Mouse (Mus musculus) C2C12 (cell line): Measurements from ENCODE around the gene Pym1. TPM values are rescaled to one million over a fixed set of nuclear protein-coding genes. Genes with fewer than 3 reads are reported as not detected.

Experiments
- H3K27me3 ChIP-seq: one replicate; pipeline ENCODE4 v1.6.1; 2011; ENCODE audit not compliant: control insufficient read depth, insufficient read depth, insufficient read length
- H3K36me3 ChIP-seq: one replicate; pipeline ENCODE4 v1.6.1; 2011; ENCODE audit not compliant: control insufficient read depth, insufficient read depth
- H3K4me3 ChIP-seq: one replicate; pipeline ENCODE4 v1.5.1; 2011; ENCODE audit warnings: mild to moderate bottlenecking, control low read depth; ENCODE audit not compliant: poor library complexity, insufficient read depth, severe bottlenecking
- H3K79me2 ChIP-seq: one replicate; pipeline ENCODE4 v1.6.1; 2011; ENCODE audit not compliant: control insufficient read depth, insufficient read depth
- H3K79me3 ChIP-seq: one replicate; pipeline ENCODE4 v1.6.1; 2011; ENCODE audit warnings: low read depth, control low read depth
- H3ac ChIP-seq: one replicate; pipeline ENCODE3; 2011; ENCODE audit warnings: low read depth; ENCODE audit not compliant: control insufficient read depth, insufficient read length
- CEBPB ChIP-seq: IDR thresholded peaks from one replicate; pipeline ENCODE4 v1.6.1; 2011; ENCODE audit warnings: low read depth, mild to moderate bottlenecking, control low read depth, moderate library complexity
- CTCF ChIP-seq: IDR thresholded peaks from one replicate; pipeline ENCODE4 v1.5.1; 2011; ENCODE audit not compliant: control insufficient read depth, insufficient read depth, insufficient read length
- FOSL1 ChIP-seq: IDR thresholded peaks from one replicate; pipeline ENCODE4 v1.8.0; 2011; ENCODE audit warnings: mild to moderate bottlenecking, low read length; ENCODE audit not compliant: poor library complexity, insufficient read depth, severe bottlenecking
- MAX ChIP-seq: IDR thresholded peaks from one replicate; pipeline ENCODE4 v1.6.1; 2011; ENCODE audit warnings: mild to moderate bottlenecking, control low read depth
- MYOD1 ChIP-seq: IDR thresholded peaks from one replicate; pipeline ENCODE4 v1.6.1; 2011; ENCODE audit warnings: low read depth; ENCODE audit not compliant: control insufficient read depth, insufficient read length
- MYOG ChIP-seq: IDR thresholded peaks from one replicate; pipeline ENCODE4 v1.6.1; 2011; ENCODE audit not compliant: control insufficient read depth, insufficient read length; ENCODE audit errors: extremely low read depth
- USF1 ChIP-seq: IDR thresholded peaks from one replicate; pipeline ENCODE4 v1.6.1; 2011; ENCODE audit warnings: low read depth, mild to moderate bottlenecking, control low read depth, moderate library complexity
- polyA plus RNA-seq: library from polyadenylated mRNA; unstranded; fragments of >200 nt; fragmentation: generic; extraction: Trizol; gene quantifications from one replicate; pipeline ENCODE4 v1.2.1, GENCODE M21; 2012; ENCODE audit warnings: missing spikeins

Pym1 gene
- polyA plus RNA-seq, 1 experiment, result 38.0 TPM

- Histone ChIP-seq H3K79me2 (peaks cover 56% of the 10 kb centered on the region), H3K36me3 (peaks cover 30% of the 10 kb centered on the region), H3K4me3 (peak overlapping the region; percentile 90), H3K27me3 (no peaks in the 10 kb centered on the region), H3K79me3 (peaks cover 47% of the 10 kb centered on the region), H3ac (peak overlapping the region; percentile 96)
- TF ChIP-seq MYOG (no peak), MYOD1 (no peak), CTCF (no peak), CEBPB (no peak), FOSL1 (no peak), MAX (no peak), USF1 (no peak)
These were observed 669 bp downstream of the Pym1 start for GRCm38 (mm10) chr10:128748252-128748864.

GRCm38 (mm10) chr10:128772895-128773294, 25.2 kb downstream of the Pym1 start:
- Histone ChIP-seq H3ac (no peak overlapping the region), H3K79me3 (no peaks in the 10 kb centered on the region), H3K4me3 (no peak overlapping the region), H3K36me3 (no peaks in the 10 kb centered on the region), H3K27me3 (no peaks in the 10 kb centered on the region), H3K79me2 (no peaks in the 10 kb centered on the region)
- TF ChIP-seq MYOG (no peak), CTCF (no peak), MAX (no peak), FOSL1 (no peak), USF1 (no peak), CEBPB (no peak)

- Histone ChIP-seq H3K27me3 (no peaks in the 10 kb centered on the region), H3K4me3 (no peak overlapping the region), H3K79me2 (no peaks in the 10 kb centered on the region), H3K36me3 (no peaks in the 10 kb centered on the region), H3ac (no peak overlapping the region), H3K79me3 (no peaks in the 10 kb centered on the region)
- no peak for TF ChIP-seq FOSL1
- no peak for TF ChIP-seq CEBPB
- no peak for TF ChIP-seq CTCF
- no peak for TF ChIP-seq USF1
- no peak for TF ChIP-seq MYOD1
- TF ChIP-seq MAX, result no peak
- no peak for TF ChIP-seq MYOG
These were observed 26.0 kb downstream of the Pym1 start for GRCm38 (mm10) chr10:128773685-128774084.

- Histone ChIP-seq H3ac (no peak overlapping the region), H3K79me3 (no peaks in the 10 kb centered on the region)
These were observed 30.8 kb downstream of the Pym1 start for GRCm38 (mm10) chr10:128778441-128778840.

GRCm38 (mm10) chr10:128779011-128779795, 31.5 kb downstream of the Pym1 start:
- Histone ChIP-seq H3K27me3 (no peaks in the 10 kb centered on the region), H3K79me2 (no peaks in the 10 kb centered on the region), H3K4me3 (no peak overlapping the region), H3K36me3 (no peaks in the 10 kb centered on the region), H3ac (no peak overlapping the region), H3K79me3 (no peaks in the 10 kb centered on the region)
- TF ChIP-seq CEBPB (peak; percentile 56), MYOD1 (no peak), FOSL1 (peak; percentile 66)

More at GRCm38 (mm10) chr10:128778441-128778840, 30.8 kb downstream of the Pym1 start:
- TF ChIP-seq CTCF (no peak), CEBPB (no peak), MYOD1 (no peak), FOSL1 (no peak), MYOG (no peak), USF1 (no peak), MAX (no peak)
- Histone ChIP-seq H3K79me2 (no peaks in the 10 kb centered on the region), H3K36me3 (no peaks in the 10 kb centered on the region), H3K4me3 (no peak overlapping the region), H3K27me3 (no peaks in the 10 kb centered on the region)

GRCm38 (mm10) chr10:128780200-128780599, 32.5 kb downstream of the Pym1 start:
- no peak overlapping the region for H3ac ChIP-seq
- no peaks in the 10 kb centered on the region for H3K79me3 ChIP-seq
- TF ChIP-seq USF1, result no peak
- no peak for TF ChIP-seq CTCF
- no peak for TF ChIP-seq FOSL1
- TF ChIP-seq MYOD1, result no peak
- no peak for TF ChIP-seq MAX
- TF ChIP-seq MYOG, result no peak
- no peak for TF ChIP-seq CEBPB
- H3K36me3 ChIP-seq, result no peaks in the 10 kb centered on the region
- no peaks in the 10 kb centered on the region for H3K27me3 ChIP-seq
- no peaks in the 10 kb centered on the region for H3K79me2 ChIP-seq
- no peak overlapping the region for H3K4me3 ChIP-seq
